Mouse (Mus musculus) layer of hippocampus, adult 2 months (tissue): ENCODE results near the gene Erich2. TPM values are rescaled to one million over a fixed set of nuclear protein-coding genes. Genes with fewer than 3 reads are reported as not detected.

Experiments
- DNase-seq, 2 experiments: peaks; one replicate each; pipeline ENCODE4 v3.0.0; 2022; ENCODE audit warnings: low spot score in 2 of 2
- H3K27ac ChIP-seq: fragments of 200-600 bp; 2 replicates; pipeline ENCODE4 v1.8.1; 2022
- H3K4me3 ChIP-seq: fragments of 200-600 bp; 2 replicates; pipeline ENCODE4 v1.8.1; 2022; ENCODE audit warnings: mild to moderate bottlenecking
- CTCF ChIP-seq: fragments of 200-600 bp; conservative IDR thresholded peaks from 2 replicates; pipeline ENCODE4 v1.8.1; 2022; ENCODE audit warnings: antibody characterized with exemption, mild to moderate bottlenecking, moderate library complexity
- total RNA-seq, 2 experiments: library from RNA; stranded (reverse); gene quantifications; 2 replicates each; pipeline ENCODE4 v1.2.3; 2021

The Erich2 gene
- total RNA-seq, 2 experiments from 2014 or later = 0.39 TPM; not detected in 1

DNA sequence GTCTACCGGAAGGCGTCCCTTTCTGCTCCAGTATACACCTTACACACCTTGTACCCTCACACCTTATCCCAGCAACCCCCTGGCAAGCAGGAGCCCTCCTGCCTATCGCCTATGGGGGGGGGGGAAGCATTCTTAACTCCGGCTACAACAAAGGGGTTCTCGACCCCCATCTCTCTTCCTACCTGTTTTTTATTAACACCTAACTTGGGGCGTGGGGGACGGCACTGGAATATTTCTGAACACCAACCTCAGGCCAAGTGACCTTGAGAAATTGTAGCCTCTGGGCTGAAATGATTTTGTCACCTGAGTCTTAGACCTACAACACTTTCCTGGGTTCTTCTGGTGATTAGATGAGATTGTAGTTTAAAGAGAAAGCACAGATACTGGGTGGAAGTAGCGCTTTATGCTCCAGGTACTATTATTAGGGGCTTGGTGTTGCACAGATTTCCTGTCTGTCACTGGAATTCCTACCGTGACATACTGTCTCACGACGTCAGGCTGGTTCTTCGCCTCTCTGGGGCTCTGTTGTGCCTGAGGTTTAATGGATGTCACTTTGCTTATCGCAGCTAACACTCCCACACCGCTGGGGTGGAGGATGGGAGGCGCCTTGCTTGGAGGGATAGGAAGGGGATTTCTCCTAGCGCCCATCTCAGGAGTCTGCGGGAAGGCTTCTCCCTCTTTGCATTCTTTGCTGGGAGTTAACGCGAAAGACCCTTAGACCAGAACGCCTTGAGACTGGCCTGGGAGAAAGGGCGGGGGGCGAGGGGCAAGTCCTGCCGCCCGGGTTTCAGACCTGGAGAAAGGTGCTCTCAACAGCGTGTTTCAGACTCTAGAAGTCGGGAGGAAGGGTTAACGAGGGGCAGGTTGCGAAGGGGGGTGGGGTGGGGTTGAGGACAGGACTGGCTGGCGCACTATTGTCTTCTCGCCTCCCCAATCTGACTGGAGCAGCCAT, 57.3 kb downstream of the Erich2 start:
- DNase-seq = no peak
- Histone ChIP-seq H3K27ac (peak overlapping the region; percentile 61), H3K4me3 (peak overlapping the region; percentile 35)
- TF ChIP-seq CTCF = no peak

DNA sequence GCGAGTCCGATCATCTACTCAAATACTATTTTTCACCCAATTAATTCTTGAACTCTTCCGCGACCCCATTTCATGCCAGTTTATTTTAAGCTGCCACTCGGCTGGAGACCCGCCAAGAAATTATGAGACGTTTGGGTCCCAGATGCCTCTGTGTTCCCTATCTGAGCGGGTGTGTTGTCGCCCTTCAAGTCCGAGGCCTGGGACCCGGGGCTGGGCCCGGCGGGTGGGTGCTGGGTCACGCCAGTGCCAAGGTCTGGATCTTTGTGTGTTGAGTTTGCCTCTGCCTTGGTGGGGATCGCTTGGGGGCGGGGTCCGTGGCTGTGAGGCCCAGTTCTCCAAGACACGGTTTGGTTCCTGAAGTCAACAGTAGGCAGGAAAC, 58.0 kb downstream of the Erich2 start:
- TF ChIP-seq CTCF = no peak
- peak overlapping the region; percentile 61; the same call in 1 of the 2 replicates for H3K27ac ChIP-seq
- no peak for DNase-seq
- H3K4me3 ChIP-seq = peak overlapping the region; percentile 35

DNA sequence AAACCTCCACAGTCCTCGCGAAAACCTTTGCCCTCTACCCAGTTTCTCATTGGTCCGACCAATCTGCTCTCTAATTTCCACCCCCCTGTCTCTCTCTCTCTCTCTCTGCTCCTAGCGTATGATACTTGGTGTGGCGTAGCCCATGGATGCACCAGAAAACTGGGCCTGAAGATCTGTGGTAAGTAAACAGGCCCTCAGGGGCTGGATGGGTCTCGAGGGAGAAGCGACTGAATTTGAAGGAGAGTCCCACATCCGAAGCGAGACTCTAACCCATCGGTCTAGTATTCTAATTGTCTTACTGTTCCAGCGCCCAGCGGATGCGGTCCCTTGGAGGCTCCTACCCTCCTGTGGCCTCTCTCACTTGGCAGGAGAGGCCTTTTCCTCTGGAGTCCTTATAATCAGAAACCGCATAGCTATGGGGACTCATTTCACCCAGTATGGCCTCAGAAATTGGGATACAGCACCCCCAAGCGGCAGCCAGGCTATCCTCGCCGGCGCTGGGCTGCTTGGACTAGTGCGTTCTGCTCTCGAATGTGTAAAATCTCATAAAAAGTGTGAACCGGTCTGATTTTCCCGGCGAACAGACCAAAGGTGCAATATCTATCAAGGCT, 58.6 kb downstream of the Erich2 start:
- TF ChIP-seq CTCF = peak; percentile 79
- peak in 1 of 2 experiments; percentile 71 for DNase-seq
- Histone ChIP-seq H3K27ac (0 out of 2 replicates have a peak overlapping the region, but pooled peaks have one; percentile 61), H3K4me3 (peak overlapping the region; percentile 35)

GRCm38 (mm10) chr2:70567682-70568077, 59.1 kb downstream of the Erich2 start:
- peak overlapping the region; percentile 33; the same call in 1 of the 2 replicates for H3K4me3 ChIP-seq
- TF ChIP-seq CTCF = no peak
- DNase-seq = no peak
- H3K27ac ChIP-seq = no peak overlapping the region

- peak overlapping the region; percentile 46; the same call in 1 of the 2 replicates for H3K27ac ChIP-seq
- H3K4me3 ChIP-seq = peak overlapping the region; percentile 33
- TF ChIP-seq CTCF = no peak
- no peak for DNase-seq
These were observed 59.8 kb downstream of the Erich2 start for GRCm38 (mm10) chr2:70568198-70568941.

DNA sequence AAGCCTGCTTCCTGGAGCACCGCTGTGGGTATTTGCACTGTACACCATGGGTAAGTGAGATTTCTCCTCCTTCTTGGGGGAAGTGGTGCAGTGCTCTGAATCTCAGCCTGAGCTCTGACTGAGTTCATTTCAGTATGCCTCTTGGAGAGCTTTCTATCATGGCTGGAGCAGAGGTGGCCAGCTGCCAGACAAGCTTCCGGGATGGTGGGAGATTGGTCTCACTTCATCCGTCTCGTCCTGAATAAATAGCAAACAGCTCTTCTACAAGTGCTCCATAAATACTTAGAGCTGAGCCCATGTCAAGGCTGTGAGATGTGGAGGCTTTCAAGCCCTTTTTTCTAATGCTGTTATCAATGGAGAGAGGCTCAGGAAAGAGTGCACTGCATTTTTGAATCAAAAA, 63.1 kb downstream of the Erich2 start:
- TF ChIP-seq CTCF = no peak
- no peak for DNase-seq
- Histone ChIP-seq H3K4me3 (no peak overlapping the region), H3K27ac (no peak overlapping the region)

DNA sequence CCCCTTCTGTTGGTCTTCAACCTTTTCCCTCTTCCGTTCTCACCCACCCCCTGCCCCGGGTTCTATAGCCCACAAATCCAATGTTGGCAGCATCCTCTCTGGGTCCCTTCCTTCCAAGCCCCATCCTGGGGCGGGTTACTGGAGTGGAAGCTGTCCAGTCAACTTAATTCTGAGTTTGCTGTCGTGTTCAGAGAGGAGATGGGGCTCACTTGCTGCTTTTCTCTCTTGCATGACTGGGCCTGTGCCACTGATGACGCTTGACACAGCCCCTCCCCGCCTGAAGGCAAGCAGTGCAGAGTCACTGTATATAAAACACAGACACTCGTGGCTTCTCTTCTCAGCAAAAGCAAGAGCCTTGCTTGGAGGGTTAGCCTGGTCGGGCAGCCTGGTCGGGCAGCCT, 63.6 kb downstream of the Erich2 start:
- Histone ChIP-seq H3K4me3 (no peak overlapping the region), H3K27ac (no peak overlapping the region)
- no peak for TF ChIP-seq CTCF
- DNase-seq = no peak

DNA sequence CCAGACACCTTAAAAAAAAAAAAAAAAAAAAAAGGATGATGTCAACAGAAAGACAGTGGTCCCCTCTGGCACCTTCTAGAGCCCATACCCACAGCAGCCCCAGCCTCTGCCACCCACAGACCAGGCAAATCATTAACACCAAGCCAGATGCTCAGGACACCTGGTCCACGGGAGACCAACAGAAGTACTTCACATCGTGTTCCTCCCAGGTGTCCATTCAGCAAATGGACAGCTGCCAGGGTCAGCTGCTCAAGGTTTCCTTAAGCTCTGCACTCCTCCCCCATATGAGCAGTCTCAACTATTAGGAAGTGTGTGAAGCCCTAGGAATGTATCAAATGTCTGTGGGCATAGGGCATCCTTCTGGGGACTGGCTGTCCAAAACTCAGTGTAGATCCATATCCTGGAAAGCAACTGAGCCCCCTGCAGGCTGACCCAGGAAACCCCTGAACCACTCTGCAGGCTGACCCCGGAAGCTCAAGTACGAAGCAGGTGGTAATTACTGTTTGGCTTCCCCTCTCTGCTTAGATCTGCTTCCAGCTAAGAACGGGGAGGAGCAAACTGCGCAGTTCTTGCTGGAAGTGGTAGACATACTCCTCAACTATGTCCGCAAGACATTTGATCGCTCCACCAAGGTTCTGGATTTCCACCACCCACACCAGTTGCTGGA, 65.1 kb downstream of the Erich2 start:
- no peak for DNase-seq
- peak; percentile 33 for TF ChIP-seq CTCF
- Histone ChIP-seq H3K4me3 (no peak overlapping the region), H3K27ac (no peak overlapping the region)

DNA sequence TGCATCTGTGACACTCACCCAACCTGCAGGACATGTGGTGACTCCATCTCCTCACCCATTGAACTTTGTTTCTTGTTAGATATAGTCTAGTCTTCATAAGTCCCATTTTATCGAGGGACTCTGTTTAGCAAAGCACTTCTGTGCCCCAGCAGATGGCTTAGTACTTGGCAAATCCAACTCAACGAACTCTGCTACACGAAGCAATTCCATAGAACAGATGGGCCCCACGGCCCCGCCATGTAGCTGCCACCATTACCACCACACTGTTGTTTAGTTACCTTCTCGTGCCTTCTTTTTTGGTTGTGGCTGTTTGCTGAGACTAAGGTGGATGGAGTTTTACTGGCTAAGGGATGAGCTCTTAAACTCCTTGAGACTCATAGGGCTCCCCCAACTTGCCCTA, 79.6 kb downstream of the Erich2 start:
- DNase-seq = peak; percentile 30 to 49
- no peak for TF ChIP-seq CTCF
- Histone ChIP-seq H3K27ac (peak overlapping the region; percentile 64; the same call in 1 of the 2 replicates), H3K4me3 (no peak overlapping the region)

Other genes with a start within 250 kb of the Erich2 start
- under 1 TPM; 0.39 to 0.51 TPM for gene Sp5, start 33.9 kb upstream of the Erich2 start, total RNA-seq
- gene Gad1, start 44.3 kb downstream of the Erich2 start, total RNA-seq = 100 to 1,000 TPM; 343 to 384 TPM
- gene Gorasp2, start 152.8 kb downstream of the Erich2 start, total RNA-seq = 100 to 1,000 TPM; 105 to 108 TPM
- gene Gm26558, start 153.3 kb downstream of the Erich2 start, total RNA-seq = not detected